Mouse (Mus musculus) urinary bladder, postnatal 4 days (tissue): ENCODE data around the gene Gfm2.
"Not testable (repeated sequence)": the region's sequence is repeated elsewhere in the genome, so short reads cannot be mapped to it uniquely, and the experiment has no call there.

ENCODE experiments used
- DNase-seq, 2 experiments: peaks; one replicate each; pipeline ENCODE4 v3.0.0; 2021 to 2022; ENCODE audit warnings: low spot score in 2 of 2

The Gfm2 gene

GRCm38 (mm10) chr13:97137466-97138400, at the start of gene Gfm2, which contains the start of gene Nsa2:
Gfm2 (plus strand) TSS chr13:97137937.
Nsa2 (minus strand) TSS chr13:97137937.
- DNase-seq, result peak; percentile 81 to 82

- no peak for DNase-seq
Observed at GRCm38 (mm10) chr13:97088183-97088582, 49.6 kb upstream of the Gfm2 start.

GRCm38 (mm10) chr13:97095726-97096125, 42.0 kb upstream of the Gfm2 start:
- no peak for DNase-seq

- peak in 1 of 2 experiments; percentile 23 for DNase-seq
Observed at GRCm38 (mm10) chr13:97099187-97099852, 38.4 kb upstream of the Gfm2 start, which contains the start of gene Gm6169. Gm6169 (minus strand) TSS chr13:97099237.

- DNase-seq, result no peak
Observed at GRCm38 (mm10) chr13:97104996-97105395, 32.7 kb upstream of the Gfm2 start.

- DNase-seq, result not testable (repeated sequence)
Observed at GRCm38 (mm10) chr13:97107721-97108120, 30.0 kb upstream of the Gfm2 start.

GRCm38 (mm10) chr13:97109046-97109445, 28.7 kb upstream of the Gfm2 start:
- no peak for DNase-seq

GRCm38 (mm10) chr13:97121341-97121740, 16.4 kb upstream of the Gfm2 start:
- no peak for DNase-seq

GRCm38 (mm10) chr13:97129654-97130053, 8.1 kb upstream of the Gfm2 start:
- DNase-seq, result not testable (repeated sequence)

GRCm38 (mm10) chr13:97130413-97130812, 7.3 kb upstream of the Gfm2 start:
- DNase-seq, result not testable (repeated sequence)

GRCm38 (mm10) chr13:97138404-97138931, 731 bp downstream of the Gfm2 start:
- not testable (repeated sequence) for DNase-seq

GRCm38 (mm10) chr13:97142321-97142720, 4.6 kb downstream of the Gfm2 start:
- no peak for DNase-seq

- no peak for DNase-seq
Observed at GRCm38 (mm10) chr13:97145834-97146233, 8.1 kb downstream of the Gfm2 start.

- no peak for DNase-seq
Observed at GRCm38 (mm10) chr13:97175520-97176264, 38.0 kb downstream of the Gfm2 start.

GRCm38 (mm10) chr13:97176731-97177130, 39.0 kb downstream of the Gfm2 start:
- DNase-seq, result no peak

GRCm38 (mm10) chr13:97178943-97179342, 41.2 kb downstream of the Gfm2 start:
- DNase-seq, result no peak

GRCm38 (mm10) chr13:97180113-97180828, 42.5 kb downstream of the Gfm2 start:
- no peak for DNase-seq

GRCm38 (mm10) chr13:97182821-97183220, 45.1 kb downstream of the Gfm2 start:
- DNase-seq, result no peak

- DNase-seq, result no peak
Observed at GRCm38 (mm10) chr13:97184168-97184567, 46.4 kb downstream of the Gfm2 start.

- DNase-seq, result no peak
Observed at GRCm38 (mm10) chr13:97184656-97185055, 46.9 kb downstream of the Gfm2 start.

GRCm38 (mm10) chr13:97186346-97186745, 48.6 kb downstream of the Gfm2 start:
- DNase-seq, result no peak
